Mouse (Mus musculus) bone marrow macrophage, adult 2 months (primary cell): ENCODE measurements around the gene Olfr819. TPM values are rescaled to one million over a fixed set of nuclear protein-coding genes. Genes with fewer than 3 reads are reported as not detected.
"Not testable (repeated sequence)": the region's sequence is repeated elsewhere in the genome, so short reads cannot be mapped to it uniquely, and the experiment has no call there.

Source experiments
- H3K27ac ChIP-seq: 2 replicates; pipeline ENCODE4 v1.5.1; 2012; ENCODE audit warnings: low read depth, low read length; ENCODE audit not compliant: insufficient read depth
- H3K4me1 ChIP-seq: 2 replicates; pipeline ENCODE4 v1.6.1; 2012; ENCODE audit warnings: low read length; ENCODE audit not compliant: control insufficient read depth, insufficient read depth
- H3K4me3 ChIP-seq: 2 replicates; pipeline ENCODE4 v1.5.1; 2012; ENCODE audit warnings: mild to moderate bottlenecking, low read length, moderate library complexity; ENCODE audit not compliant: insufficient read depth
- CTCF ChIP-seq: IDR thresholded peaks from 2 replicates; pipeline ENCODE4 v1.5.1; 2012; ENCODE audit warnings: low read depth, mild to moderate bottlenecking, low read length, moderate library complexity
- POLR2A ChIP-seq: IDR thresholded peaks from 2 replicates; pipeline ENCODE4 v1.6.1; 2012; ENCODE audit warnings: mild to moderate bottlenecking, low read depth, low read length, borderline replicate concordance
- polyA plus RNA-seq: library from polyadenylated mRNA; stranded (reverse); fragments of >200 nt; gene quantifications from 2 replicates; pipeline ENCODE4 v1.2.4, GENCODE M21; 2012; ENCODE audit not compliant: missing spikeins, insufficient read depth, insufficient read length

Olfr819 gene
- polyA plus RNA-seq, result not detected in 2 replicates

DNA sequence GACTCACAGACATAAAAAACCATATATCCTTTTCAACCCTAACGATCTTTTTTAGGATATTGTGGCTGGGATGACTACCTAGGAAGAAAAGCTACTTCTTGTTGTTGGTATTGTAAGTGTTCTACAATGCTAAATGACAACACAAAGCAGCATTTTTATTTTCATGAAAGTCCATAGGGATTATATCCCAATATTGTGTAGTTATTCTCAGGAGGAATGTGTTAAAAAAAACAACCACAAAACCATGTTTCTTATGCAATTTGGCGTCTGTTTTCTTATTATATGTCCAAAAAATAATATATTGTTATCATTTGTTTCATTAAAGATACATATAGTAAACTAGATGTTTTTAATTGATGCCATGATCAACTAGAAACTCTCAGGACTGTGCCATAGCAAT lies at the start of gene Olfr819:
Olfr819 (minus strand) TSS at position 101 of the 400 bp plus-strand sequence.
- H3K4me3 ChIP-seq, H3K27ac ChIP-seq, H3K4me1 ChIP-seq: not testable (repeated sequence)

DNA sequence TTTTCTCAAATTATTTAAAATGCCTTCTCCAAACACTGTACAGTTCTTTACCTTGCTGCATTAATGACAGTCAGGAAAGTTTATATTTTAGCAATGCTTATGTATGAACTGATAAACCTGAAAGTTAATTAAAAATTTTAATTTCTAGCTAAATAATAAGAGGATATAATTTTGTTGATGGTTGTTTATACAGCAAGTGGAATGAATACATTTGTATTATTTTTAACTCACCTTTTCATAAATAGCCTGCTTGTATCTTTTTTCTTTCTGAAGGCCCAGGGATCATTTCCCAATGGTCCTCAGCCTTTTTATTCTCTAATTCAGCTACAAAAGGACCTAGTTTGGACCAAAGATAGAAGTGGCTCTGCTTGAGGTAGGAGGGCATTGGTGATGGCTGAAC lies 45.3 kb upstream of the Olfr819 start, which contains the start of gene Olfr820:
Olfr820 (plus strand) TSS at position 301 of the 400 bp plus-strand sequence.
- H3K4me1 ChIP-seq, result no peaks in the 10 kb centered on the region
- H3K27ac ChIP-seq, result no peak within 1 kb of the TSS
- TF ChIP-seq POLR2A (no peak), CTCF (no peak)
- no peak within 1 kb of the TSS for H3K4me3 ChIP-seq

DNA sequence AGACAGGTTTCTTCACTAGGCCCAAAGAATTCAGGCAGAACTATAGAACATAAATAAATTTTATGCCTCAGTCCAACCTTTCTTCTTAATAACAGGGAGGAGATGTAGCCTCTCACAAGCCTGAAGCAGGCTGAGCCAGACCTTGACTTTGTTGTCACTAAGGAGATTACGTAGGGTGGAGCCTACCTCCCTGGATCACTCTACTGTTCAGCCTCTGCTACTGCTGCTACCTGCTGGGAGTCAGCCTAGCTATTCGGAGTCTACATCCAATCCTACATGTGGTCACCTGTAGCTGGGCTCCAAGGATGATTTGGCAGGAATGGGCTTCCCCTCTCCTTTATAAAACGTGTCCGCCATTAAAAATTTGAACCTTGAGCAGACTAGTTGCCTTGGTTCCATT lies 38.3 kb upstream of the Olfr819 start:
- not testable (repeated sequence) for H3K4me1 ChIP-seq, H3K4me3 ChIP-seq, H3K27ac ChIP-seq

DNA sequence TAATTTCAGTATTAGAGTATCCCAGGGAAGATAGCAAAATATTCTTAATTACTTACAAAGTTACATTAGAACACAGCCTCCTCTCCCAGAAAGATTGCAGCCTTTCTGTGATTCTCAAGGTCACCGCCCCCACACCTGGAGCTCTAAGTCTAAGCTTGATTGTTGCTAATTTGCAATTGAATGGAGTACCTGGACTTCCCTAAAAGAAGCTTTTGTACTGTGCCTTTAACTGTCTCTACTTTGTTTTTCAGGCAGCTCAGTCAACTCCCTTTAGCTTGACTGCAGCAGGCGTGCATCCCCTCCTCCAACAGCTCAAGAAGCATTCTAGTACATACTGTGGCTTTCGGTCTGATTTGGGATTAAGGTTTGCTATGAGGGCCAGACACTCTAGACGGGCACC lies 37.0 kb upstream of the Olfr819 start:
- not testable (repeated sequence) for H3K27ac ChIP-seq, H3K4me3 ChIP-seq, H3K4me1 ChIP-seq

DNA sequence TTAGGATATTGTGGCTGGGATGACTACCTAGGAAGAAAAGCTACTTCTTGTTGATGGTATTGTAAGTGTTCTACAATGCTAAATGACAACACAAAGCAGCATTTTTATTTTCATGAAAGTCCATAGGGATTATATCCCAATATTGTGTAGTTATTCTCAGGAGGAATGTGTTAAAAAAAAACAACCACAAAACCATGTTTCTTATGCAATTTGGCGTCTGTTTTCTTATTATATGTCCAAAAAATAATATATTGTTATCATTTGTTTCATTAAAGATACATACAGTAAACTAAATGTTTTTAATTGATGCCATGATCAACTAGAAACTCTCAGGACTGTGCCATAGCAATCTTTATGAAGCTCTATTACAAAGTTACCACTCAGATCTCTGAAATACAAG lies 17.9 kb upstream of the Olfr819 start, which contains the start of gene Gm10310:
Gm10310 (minus strand) TSS at position 101 of the 400 bp plus-strand sequence.
- H3K4me1 ChIP-seq, H3K4me3 ChIP-seq, H3K27ac ChIP-seq: not testable (repeated sequence)

DNA sequence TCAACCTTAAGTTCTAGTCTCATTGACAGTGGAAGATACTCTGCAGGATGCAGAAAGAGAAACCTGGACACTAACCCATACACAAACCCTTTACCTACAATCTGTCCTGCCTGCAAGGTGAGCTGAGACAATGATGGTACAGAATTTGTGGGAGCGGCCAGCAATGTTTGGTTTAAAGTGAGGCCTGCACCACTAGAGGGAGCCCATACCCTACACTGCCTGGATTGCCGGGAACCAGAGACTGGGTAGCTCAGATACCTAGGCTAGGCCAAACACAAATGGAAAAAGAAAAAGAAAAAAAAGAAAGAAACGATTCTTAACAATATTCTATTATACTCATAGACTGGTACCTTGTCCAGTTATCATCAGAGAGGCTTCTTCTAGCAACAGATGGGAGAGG lies 14.8 kb upstream of the Olfr819 start:
- not testable (repeated sequence) for H3K4me1 ChIP-seq, H3K4me3 ChIP-seq, H3K27ac ChIP-seq

DNA sequence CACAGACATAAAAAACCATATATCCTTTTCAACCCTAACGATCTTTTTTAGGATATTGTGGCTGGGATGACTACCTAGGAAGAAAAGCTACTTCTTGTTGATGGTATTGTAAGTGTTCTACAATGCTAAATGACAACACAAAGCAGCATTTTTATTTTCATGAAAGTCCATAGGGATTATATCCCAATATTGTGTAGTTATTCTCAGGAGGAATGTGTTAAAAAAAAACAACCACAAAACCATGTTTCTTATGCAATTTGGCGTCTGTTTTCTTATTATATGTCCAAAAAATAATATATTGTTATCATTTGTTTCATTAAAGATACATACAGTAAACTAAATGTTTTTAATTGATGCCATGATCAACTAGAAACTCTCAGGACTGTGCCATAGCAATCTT lies 9.0 kb upstream of the Olfr819 start, which contains the start of gene Olfr247:
Olfr247 (minus strand) TSS at position 101 of the 400 bp plus-strand sequence.
- not testable (repeated sequence) for H3K4me1 ChIP-seq

DNA sequence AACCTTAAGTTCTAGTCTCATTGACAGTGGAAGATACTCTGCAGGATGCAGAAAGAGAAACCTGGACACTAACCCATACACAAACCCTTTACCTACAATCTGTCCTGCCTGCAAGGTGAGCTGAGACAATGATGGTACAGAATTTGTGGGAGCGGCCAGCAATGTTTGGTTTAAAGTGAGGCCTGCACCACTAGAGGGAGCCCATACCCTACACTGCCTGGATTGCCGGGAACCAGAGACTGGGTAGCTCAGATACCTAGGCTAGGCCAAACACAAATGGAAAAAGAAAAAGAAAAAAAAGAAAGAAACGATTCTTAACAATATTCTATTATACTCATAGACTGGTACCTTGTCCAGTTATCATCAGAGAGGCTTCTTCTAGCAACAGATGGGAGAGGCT lies 5.9 kb upstream of the Olfr819 start:
- not testable (repeated sequence) for H3K4me3 ChIP-seq, H3K27ac ChIP-seq, H3K4me1 ChIP-seq

More for the DNA sequence above, 9.0 kb upstream of the Olfr819 start, which contains the start of gene Olfr247:
- not testable (repeated sequence) for H3K4me3 ChIP-seq, H3K27ac ChIP-seq

DNA sequence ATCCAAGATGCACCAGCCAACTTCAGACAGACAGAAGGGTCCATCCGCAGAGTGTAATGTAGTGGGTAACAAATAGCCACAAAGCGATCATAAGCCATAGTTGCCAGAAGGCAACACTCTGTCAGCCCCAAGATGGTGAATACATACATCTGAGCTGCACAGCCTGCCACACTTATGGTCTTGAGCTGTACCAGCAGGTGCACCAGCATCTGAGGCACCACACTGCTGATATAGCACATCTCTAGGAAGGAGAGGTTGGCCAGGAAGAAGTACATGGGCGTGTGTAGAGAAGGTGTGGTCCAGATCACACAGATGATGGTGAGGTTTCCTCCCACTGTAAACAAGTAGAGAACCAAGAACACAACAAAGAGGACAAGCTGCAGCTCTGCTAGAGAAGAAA lies 834 bp downstream of the Olfr819 start:
- H3K4me3 ChIP-seq, H3K27ac ChIP-seq, H3K4me1 ChIP-seq: not testable (repeated sequence)

DNA sequence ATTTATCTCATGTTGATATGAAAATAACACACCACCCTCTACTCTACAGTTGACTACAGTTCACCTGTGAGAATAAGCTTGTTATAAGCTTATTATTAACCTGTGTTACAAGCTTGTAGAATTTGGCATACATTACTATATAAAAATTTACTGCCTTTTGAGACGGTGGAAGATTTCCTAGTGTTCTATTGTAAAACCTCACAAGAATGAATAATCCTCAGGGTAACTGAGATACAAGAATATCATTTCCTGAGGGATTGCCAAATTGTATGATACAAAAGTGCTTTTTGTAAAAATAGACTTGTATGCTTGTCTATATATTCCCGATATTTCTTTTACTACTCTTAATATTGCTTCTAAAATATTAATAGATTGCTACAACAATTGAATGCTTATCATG lies 18.1 kb downstream of the Olfr819 start, which contains the start of gene Olfr818:
Olfr818 (minus strand) TSS at position 101 of the 400 bp plus-strand sequence.
- no peaks in the 10 kb centered on the region for H3K4me1 ChIP-seq
- no peak within 1 kb of the TSS for H3K27ac ChIP-seq
- H3K4me3 ChIP-seq, result no peak within 1 kb of the TSS
- no peak for TF ChIP-seq CTCF
- no peak for TF ChIP-seq POLR2A

DNA sequence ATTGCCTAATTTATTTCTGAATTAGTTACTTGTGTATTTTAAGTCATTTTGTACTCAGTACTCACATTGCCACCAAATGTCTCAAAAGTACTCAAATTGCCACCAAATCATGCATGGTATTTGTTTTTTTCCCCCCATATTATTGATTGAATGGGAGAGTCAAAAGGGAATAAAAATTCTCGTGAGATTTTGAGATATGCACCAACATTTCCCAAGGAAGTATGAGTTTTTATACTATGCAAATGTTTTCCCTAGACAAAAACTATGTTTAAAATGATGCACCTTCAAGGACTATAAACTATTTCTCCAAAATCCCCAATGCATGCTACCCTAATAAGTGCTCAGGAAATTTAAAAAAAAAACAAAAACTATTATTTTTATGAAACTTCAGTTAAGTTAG lies 51.6 kb downstream of the Olfr819 start, which contains the start of gene Olfr816:
Olfr816 (minus strand) TSS at position 101 of the 400 bp plus-strand sequence.
- TF ChIP-seq CTCF (no peak), POLR2A (no peak)
- Histone ChIP-seq H3K4me1 (no peaks in the 10 kb centered on the region), H3K4me3 (no peak within 1 kb of the TSS), H3K27ac (no peak within 1 kb of the TSS)

Other genes with a start within 250 kb of the Olfr819 start
- gene Olfr805, start 237.9 kb downstream of the Olfr819 start, polyA plus RNA-seq, result not detected in 2 replicates
- not detected in 2 replicates for gene Olfr806, start 225.3 kb downstream of the Olfr819 start, polyA plus RNA-seq
- not detected in 2 replicates for gene Olfr807, start 209.5 kb downstream of the Olfr819 start, polyA plus RNA-seq
- gene Olfr808, start 201.8 kb downstream of the Olfr819 start, polyA plus RNA-seq, result 0.17 TPM in 1 of 2 replicates, not detected in the other
- not detected in 2 replicates for gene Olfr809, start 192.6 kb downstream of the Olfr819 start, polyA plus RNA-seq
- not detected in 2 replicates for gene Olfr810, start 172.3 kb downstream of the Olfr819 start, polyA plus RNA-seq
- gene Olfr811, start 162.9 kb downstream of the Olfr819 start, polyA plus RNA-seq, result not detected in 2 replicates
- not detected in 2 replicates for gene Olfr812, start 121.2 kb downstream of the Olfr819 start, polyA plus RNA-seq
- gene Olfr813, start 111.9 kb downstream of the Olfr819 start, polyA plus RNA-seq, result not detected in 2 replicates
- gene Olfr814, start 87.4 kb downstream of the Olfr819 start, polyA plus RNA-seq, result 0.23 TPM in 1 of 2 replicates, not detected in the other
- gene Olfr815, start 61.4 kb downstream of the Olfr819 start, polyA plus RNA-seq, result not detected in 2 replicates
- gene Olfr816, start 51.7 kb downstream of the Olfr819 start, polyA plus RNA-seq, result not detected in 2 replicates
- gene Olfr818, start 18.2 kb downstream of the Olfr819 start, polyA plus RNA-seq, result not detected in 2 replicates
- gene Olfr247, start 8.9 kb upstream of the Olfr819 start, polyA plus RNA-seq, result not detected in 2 replicates
- gene Gm10310, start 17.8 kb upstream of the Olfr819 start, polyA plus RNA-seq, result not detected in 2 replicates
- gene Olfr820, start 45.4 kb upstream of the Olfr819 start, polyA plus RNA-seq, result not detected in 2 replicates
- gene Olfr821, start 63.1 kb upstream of the Olfr819 start, polyA plus RNA-seq, result 0.41 TPM in 1 of 2 replicates, not detected in the other
- gene Olfr822, start 103.9 kb upstream of the Olfr819 start, polyA plus RNA-seq, result not detected in 2 replicates
- not detected in 2 replicates for gene Olfr823, start 148.1 kb upstream of the Olfr819 start, polyA plus RNA-seq
- gene Olfr824, start 162.7 kb upstream of the Olfr819 start, polyA plus RNA-seq, result not detected in 2 replicates
- gene Olfr825, start 199.5 kb upstream of the Olfr819 start, polyA plus RNA-seq, result not detected in 2 replicates
- not detected in 2 replicates for gene Olfr826, start 216.9 kb upstream of the Olfr819 start, polyA plus RNA-seq
- not detected in 2 replicates for gene Olfr827, start 247.1 kb upstream of the Olfr819 start, polyA plus RNA-seq